Mouse (Mus musculus): ENCODE results near the gene Itpkc.
"Not testable (repeated sequence)": the region's sequence is repeated elsewhere in the genome, so short reads cannot be mapped to it uniquely, and the experiment has no call there.

Itpkc gene

DNA sequence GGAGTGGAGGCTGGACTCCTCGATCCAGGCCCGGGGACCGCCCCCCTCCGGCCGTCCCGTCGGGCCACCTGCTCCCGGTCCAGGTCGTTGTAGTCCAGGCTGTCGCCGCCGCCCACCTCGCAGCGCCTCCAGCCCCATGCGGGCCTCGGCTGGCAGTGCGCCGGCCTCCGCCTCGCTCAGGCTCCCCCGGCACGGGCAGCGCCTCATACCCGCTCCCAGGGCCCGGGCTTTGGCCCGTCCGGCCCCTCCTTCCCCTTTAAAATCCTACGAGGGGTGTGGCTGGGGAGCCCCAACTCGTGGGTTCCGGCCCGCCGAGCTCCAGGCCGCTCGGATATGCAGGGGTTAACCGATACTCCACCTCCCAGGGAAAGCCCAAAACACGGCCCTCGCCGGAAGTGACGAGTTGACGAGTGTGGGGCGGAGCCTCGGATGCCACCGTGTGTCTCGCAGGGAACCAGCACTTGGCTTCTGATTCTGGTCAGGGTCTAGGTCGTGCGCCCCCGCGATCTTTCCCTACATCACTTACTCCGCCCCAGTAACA, at the start of gene Itpkc:
Itpkc (minus strand) TSS at position 381 of the 541 bp plus-strand sequence.
- peak; percentile 84 for DNase-seq (ENCODE audit: low read depth, low spot score)

DNA sequence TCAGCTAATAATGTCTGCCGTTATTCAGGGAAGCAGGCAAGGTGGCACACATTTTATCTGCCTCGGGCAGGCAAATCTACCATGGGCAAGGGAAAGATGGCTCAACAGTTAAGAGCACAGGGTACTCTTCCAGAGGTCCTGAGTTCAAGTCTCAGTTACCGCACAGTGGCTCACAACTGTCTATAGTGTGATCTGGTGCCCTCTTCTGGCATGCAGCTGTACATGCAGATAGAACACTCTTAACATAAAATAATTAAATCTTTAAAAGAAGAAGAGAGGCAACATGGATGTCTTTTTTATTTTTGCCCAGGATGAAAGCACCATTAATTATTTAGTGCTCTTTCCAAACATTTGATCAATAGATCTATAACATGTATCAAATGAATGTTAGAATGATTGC, 48.7 kb upstream of the Itpkc start:
- DNase-seq (ENCODE audit: low read depth, low spot score), result no peak

DNA sequence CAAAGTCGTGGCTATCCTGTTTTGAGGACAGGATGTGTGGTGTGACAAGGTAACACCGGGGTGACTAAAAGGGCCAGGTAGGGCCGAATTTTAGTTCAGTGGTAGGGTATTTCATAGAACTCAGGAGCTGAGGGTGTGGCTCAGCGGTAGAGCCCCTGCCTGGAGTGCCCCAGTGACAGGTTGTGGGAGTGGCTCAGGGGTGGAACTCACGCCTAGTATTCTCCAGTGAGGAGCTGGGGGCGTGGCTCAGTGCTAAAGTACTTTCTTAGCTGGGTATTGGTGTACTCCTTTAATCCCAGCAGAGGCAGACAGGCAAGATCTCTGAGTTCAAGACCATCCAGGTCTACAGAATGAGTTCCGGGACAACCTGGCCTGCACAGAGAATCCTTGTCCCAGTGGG, 47.6 kb upstream of the Itpkc start:
- DNase-seq (ENCODE audit: low read depth, low spot score), result no peak

DNA sequence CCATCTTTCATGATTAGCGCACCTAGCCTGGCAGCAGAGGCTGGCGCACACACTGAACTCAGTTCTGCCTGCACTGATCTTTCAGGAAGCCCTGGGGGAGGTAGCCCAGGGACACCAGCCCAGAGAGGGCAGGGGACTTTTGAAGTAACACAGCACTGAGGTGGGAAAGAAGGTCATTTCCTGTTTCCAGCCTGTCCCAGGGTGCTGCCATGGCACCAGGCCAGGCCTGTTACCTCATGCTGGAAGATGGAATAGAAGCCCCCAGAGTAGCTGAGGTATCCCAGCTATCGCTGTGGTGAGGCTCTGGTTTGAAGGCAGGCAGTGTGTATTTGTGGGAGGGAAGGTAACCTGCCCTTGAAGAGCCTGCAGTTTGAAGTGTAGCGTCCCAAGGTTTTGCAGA, 46.5 kb upstream of the Itpkc start:
- no peak for DNase-seq (ENCODE audit: low read depth, low spot score)

DNA sequence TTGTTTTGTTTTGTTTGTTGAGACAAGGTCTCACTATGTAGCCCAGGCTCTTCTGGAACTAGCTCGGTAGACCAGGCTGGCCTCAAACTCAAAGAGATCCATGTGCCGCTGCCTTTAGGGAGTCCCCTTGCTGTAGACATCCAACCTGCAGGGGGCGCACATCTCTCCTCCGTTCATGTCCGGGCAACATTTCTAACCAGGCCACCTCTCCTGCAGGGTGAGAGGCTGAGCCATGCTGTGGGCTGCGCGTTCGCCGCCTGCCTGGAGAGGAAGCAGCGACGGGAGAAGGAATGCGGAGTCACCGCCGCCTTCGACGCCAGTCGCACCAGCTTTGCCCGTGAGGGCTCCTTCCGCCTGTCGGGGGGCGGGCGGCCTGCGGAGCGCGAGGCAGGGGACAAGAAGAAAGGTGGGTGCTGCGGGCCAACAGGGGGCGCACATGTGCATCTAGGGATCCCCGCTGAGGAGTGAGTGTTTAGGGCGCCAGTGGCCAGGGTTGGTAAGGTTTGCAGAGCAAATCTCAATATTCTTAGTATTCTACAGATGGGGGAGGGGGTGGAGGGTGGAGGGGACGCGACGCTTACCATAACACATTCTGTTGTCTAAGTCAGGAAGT, 45.4 kb upstream of the Itpkc start:
- DNase-seq (ENCODE audit: low read depth, low spot score), result peak; percentile 54

DNA sequence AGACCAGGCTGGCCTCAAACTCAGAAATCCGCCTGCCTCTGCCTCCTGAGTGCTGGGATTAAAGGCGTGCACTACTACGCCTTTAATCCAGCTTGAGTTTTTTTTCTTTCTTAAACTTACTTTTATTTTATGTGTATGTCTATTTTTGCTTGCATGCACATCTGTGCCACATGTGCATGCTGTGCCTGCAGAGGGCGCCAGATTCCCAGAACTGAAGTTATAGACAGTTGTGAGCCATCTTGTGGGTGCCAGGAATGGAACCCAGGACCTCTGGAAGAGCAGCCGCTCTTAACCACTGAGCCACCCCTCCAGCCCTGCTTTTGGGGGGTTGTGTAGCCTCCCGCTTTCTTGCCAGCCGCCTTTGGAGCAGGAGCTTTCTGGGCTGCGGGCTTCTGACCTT, 43.0 kb upstream of the Itpkc start:
- no peak for DNase-seq (ENCODE audit: low read depth, low spot score)

DNA sequence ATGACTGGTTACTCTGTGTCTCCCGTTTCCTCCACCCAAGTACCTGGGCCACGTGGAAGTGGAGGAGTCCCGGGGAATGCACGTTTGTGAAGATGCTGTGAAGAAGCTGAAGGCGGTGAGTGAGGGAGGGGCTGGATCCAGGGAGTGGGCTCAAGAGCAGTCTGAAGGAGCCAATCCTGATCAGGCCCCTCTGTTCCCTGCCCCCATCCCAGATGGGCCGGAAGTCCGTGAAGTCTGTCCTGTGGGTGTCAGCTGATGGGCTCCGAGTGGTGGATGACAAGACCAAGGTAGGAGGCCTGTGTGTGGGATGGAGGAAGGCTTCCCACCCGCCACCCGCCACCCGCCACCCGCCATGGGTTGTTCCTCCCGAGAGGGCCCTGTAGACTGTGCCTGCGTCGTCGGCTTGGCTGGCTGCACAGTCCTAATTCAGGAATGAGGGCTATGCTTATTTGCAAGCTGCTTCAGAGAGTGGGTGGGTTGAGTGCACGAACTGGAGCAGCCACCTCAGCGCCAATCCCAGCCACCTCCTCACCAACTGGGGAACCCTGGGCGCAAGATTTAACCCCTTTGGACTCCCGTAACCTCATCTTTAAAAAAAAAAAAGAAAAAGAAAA, 38.2 kb upstream of the Itpkc start:
- no peak for DNase-seq (ENCODE audit: low read depth, low spot score)

DNA sequence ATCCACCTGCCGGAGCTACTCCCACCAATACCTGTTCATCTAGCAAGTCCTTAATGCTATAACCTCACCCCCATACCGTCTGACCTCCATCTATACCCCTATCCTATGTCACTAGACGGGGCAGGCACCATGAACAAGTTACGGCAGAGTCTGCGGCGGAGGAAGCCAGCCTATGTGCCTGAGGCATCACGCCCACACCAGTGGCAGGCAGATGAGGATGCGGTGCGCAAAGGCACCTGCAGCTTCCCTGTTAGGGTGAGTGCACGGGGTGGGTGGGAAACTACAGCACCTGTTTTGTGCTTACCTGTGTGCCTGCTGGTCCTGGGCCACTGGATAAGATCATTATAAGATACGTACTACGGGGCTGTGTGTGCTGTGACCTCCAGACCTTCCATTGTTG, 36.3 kb upstream of the Itpkc start:
- DNase-seq (ENCODE audit: low read depth, low spot score), result no peak

DNA sequence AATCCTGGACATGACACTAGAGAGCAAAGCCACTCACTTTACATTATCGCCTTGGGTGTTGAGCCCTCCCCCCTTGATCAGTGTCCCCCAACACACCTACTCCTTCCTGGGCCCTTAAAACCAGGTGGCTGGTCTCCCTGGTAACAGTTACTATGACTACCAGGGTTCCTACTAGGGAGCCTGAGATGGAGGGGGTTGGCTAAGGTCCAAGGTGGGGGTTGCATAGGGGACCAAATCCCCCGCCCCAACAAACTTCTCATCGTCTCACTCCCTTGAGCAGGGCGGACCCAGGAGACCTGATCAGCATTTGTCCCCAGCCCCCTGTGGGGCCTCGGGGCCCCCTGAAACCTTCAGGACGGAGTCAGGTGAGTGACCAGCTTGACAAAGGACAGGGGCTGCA, 33.4 kb upstream of the Itpkc start:
- DNase-seq (ENCODE audit: low read depth, low spot score), result no peak

DNA sequence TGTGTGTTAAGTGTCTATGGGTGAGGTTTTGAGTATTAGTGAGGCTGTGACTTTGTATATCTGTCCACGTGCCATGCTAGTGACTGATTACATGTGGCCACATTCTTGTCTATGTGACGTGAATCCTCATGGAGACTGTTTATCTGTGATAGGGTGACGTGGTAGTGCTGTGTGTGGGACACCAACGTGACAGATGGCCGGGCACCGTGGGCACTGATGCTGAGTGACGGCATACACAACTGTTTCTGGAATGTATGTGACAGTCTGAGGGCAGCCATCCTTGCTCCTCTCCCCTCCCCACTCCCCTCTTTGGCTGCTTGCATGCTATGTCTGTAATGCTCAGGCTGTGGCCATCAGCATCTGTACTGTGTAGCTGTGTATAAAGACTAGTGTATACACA, 32.4 kb upstream of the Itpkc start:
- no peak for DNase-seq (ENCODE audit: low read depth, low spot score)

DNA sequence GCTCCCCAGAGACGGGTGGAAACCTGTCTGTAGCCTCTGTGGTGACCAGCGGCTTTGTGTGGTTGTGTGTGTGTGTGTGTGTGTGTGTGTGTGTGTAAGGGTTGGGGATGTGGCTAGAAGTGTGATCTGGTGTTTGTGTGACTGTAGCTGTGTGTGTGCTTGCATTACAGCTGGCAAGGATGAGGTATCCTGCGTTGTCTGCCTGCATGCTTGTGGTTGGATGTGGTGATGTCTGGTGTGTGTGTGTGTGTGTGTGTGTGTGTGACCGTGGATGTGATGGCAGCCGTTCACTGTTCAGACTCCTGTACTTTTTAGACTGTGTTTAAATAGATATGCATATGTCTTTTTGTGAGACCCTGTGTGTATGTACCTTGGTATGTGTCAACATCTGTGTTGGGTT, 31.3 kb upstream of the Itpkc start:
- no peak for DNase-seq (ENCODE audit: low read depth, low spot score)

DNA sequence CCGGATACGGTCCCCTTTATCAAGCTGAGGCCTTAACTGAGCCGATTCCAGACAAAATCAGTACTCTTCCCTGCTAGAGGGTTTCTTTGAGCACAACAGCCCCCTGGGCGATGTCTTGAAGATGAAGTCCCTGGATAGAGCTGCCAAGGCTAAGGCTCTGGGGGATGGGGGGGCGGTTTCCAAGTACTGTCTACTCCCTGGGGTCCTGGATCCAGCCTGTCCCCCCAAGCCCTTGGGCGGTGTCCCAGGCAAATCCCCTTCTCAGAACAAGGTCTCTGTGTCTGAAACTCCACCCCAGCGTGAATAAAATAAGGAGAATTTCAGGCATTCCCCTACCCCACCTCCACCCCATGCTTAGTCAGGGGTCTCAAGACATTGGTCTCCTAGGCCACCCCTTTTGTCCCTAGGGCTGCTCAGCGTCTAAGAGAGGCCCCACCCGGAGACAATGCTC, 30.8 kb upstream of the Itpkc start:
- DNase-seq (ENCODE audit: low read depth, low spot score), result no peak

DNA sequence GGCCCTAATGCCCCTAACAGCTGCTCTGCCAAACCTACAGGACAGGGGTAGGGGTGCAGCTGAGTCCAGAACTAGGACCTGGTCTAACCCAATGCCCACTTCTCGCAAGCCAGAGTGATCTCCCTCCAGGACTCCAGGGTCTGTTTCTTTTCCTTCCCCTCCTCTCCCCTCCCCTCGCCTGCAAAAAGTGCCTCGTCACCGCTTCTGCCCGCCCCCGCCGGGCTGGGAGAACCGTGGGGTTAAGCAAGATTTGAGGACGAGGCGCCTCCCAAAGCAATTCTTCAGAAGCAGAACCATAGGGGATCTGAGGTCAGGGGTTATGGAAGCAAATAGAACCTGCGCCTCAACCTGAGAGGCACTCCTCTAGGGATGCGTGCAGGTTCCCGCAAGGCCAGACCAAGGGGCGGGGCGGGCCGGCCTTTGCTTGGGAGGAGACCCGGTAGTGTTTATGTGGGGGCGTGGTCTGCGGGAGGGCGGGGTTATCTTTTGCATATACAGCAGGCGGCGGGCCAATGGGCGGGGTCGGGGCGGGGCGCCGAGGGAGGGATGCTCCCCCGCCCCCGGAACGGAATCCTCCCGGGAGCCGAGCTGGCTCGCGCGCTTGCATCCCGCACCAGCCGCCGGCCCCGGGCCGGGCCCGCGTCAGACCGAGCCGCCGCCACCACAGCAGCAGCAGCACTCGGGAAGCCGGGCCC, 29.9 kb upstream of the Itpkc start, which contains the start of gene Numbl:
Numbl (plus strand) TSS at position 229 of the 695 bp plus-strand sequence.
- peak; percentile 95 for DNase-seq (ENCODE audit: low read depth, low spot score)

DNA sequence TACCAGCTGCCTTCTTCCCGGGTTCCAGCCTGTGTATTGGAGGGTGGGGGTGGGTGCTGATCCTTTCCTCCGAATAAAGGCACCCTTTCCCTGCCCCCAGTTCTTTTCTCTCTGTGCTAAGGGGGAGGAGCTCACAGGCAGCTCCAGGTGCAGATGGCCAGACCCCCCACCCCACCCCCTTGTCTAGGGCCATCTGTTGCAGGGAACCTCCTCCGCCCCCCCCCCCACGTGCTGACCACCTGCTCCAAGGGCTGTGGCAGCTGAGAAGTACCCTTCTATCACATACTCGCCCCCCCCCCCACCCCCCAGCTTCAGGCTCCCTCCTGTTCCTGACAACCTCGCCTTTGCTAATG, 29.4 kb upstream of the Itpkc start:
- no peak for DNase-seq (ENCODE audit: low read depth, low spot score)

DNA sequence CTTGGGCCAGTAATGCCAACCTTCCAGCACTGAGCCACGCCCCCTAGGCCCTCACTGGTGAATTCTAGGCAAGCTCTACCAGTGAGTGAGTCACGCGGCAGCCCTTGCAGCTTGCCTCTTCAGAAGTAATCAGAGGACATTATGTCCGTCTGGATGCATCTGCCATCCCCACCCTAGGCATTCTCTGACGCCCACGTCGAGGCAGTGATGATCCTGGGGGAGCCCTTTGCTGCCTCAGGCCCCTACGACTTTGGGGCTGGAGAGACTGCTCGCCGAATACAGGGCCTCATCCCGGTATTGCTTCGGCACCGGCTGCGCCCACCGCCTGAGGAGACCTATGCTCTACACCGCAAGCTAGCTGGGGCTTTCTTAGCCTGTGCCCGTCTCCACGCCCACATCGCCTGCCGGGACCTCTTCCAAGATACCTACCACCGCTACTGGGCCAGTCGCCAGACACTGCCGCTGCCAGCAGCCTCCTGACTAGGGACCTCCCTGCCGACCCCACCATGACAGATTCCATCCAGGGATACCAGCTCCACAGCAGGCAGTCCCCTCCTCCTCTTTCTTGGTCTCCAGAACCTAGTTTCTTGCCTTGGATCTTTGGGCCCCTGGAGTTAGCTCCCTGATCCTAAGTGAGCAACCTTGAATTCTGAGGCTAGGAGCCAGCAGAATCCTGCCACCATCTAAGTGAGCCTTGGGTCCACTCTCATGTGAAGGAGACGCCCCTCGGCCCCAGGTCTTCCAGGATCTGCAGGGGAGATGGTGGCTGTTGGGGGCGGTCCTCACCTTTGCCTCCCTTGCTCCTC, 28.8 kb upstream of the Itpkc start:
- DNase-seq (ENCODE audit: low read depth, low spot score), result no peak

DNA sequence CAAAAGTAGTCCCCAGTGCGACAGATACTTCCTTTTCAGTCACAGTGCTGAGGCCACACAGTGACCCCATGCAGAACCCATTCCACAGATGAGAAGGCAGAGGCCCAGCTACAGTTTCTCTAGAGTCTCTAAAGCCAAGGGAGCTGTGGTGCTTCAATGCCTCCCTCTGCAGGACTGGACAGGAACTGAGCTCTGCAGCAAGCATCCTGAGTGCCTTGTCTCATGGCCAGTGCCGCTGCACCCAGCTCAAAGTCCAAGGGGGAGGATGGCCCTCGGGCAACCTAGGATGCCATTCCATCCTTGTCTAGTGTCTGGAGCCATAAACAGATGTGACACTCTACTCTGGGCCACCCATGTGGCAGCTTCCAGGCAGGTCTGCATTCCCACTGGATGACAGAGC, 27.3 kb upstream of the Itpkc start:
- no peak for DNase-seq (ENCODE audit: low read depth, low spot score)

DNA sequence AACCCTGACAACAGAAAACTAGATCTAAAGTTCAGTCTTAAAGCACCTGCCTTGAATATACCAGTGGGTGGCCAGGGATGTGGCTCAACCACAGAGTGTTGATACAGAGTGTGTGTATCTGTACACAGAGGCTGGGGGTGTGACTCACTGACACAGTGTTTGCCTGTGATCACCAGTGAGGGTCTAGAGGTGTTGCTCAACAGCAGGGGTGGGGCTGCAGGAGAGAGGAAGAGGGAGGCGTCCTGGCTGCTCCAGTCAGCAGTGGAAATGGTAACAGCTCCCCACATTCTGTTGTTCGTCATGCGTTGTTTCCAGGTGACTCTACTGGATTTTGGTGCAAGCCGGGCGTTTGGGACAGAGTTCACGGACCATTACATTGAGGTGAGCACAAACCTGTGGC, 23.5 kb upstream of the Itpkc start:
- no peak for DNase-seq (ENCODE audit: low read depth, low spot score)

DNA sequence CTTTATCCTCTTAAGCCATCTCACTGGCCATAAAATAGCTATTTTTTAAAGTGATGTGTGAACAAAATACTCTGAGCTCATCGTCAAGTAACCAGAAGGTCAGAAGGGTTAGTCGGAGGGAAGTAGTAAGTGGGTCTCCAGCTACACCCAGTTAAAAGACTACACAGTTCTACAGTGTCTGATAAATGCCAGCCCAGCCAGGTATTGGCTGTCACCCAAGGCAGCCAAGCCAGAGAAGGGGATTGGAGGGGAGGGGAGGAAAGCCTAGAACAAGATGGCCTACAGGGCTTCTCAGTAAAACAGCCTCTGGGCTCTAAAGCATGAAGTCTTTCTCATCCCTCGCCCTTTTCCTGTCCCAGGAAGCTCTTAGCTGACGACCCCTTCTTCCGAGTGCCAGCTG, 21.5 kb upstream of the Itpkc start:
- no peak for DNase-seq (ENCODE audit: low read depth, low spot score)

DNA sequence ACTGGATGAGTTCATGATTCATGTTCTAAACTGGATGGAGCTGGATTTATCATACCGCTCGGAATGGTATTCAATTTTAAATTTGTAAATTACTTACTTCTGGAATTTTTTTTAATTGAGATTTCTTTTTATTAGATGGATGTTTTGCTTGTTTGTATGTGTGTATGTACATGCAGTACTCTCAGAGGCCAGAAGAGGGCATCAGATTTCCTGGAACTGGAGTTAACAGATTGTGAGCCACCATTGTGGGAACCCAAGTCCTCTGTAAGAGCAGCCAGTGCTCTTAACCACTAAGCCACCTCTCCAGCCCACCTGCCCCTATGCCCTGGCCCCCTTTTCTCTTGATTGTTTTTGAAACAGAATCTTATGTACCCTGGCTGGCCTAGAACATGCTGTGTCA, 20.7 kb upstream of the Itpkc start:
- DNase-seq (ENCODE audit: low read depth, low spot score), result no peak

DNA sequence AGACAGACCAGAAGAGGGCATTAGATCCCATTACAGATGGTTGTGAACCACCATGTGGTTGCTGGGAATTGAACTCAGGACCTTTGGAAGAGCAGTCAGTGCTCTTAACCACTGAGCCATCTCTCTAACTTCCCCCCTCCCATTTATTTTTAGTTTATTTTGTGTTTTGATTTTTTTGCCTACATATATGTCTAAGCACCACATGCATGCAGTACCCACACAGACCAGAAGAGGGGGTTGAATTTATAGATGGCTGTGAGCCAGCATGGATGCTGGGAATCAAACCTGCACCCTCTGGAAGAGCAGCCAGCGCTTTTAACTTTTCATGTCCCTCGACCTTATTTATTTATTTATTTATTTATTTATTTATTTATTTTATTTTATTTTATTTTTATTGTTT, 15.6 kb upstream of the Itpkc start:
- not testable (repeated sequence) for DNase-seq (ENCODE audit: low read depth, low spot score)

DNA sequence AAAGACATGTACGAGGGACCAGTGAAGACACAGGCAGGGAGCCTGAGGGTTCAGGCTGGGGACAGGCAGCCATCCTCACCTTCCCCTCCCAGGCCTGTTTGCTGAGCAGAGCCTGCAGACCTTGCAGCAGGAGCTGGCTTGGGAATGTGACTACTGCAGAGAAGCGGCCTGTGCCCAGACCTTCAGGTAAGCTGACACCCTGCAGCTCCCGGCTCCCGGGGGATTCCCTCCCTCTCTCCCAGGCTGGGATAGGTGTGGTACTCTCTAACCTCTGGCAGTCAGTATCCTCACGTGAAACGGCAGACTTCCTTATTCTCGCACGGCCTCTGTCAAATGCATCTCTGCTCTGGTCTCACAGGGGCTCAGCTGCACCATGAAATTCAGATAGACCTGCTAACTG, 14.8 kb upstream of the Itpkc start:
- no peak for DNase-seq (ENCODE audit: low read depth, low spot score)

DNA sequence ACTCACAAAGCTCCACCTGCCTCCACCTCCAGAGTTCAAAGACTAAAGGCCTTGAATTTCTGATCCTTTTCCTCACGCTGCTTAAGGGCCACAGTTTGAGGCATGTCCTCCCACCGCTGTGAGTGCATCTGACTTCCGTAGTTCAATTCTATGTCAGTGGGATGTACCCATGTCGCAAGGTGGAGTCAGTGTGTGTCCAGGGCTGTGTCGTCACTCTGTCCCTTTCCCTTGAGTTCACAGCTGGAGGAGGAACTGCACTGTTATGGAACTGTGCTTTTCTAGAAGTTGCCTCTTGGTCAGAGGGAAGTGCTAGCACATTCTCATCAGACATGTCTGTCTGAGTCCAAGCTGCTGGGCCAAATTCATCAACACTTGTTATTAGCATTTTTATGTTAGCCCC, 10.1 kb upstream of the Itpkc start:
- DNase-seq (ENCODE audit: low read depth, low spot score), result no peak
